Mouse (Mus musculus): ENCODE measurements at regions not wholly inside any gene's neighbourhood (a gene's known extent, or its start where the extent isn't known, plus 50 kb on each side); places are given as distances from the start of the nearest gene placed in this dataset.

GRCm38 (mm10) chr9:92661938-92662337 lies 119.9 kb downstream of the Plod2 start:
- no peaks in the 10 kb centered on the region for H3K4me1 ChIP-seq (replicated peaks)
- H3K27ac ChIP-seq (ENCODE audit: poor library complexity, severe bottlenecking): no peak overlapping the region
- 0 out of 2 replicates have a peak, but pooled peaks cover 2% of the 10 kb centered on the region for H3K9me3 ChIP-seq (replicated peaks)
- no peak overlapping the region for H3K9ac ChIP-seq
- H3K4me3 ChIP-seq: no peak overlapping the region
- H3K36me3 ChIP-seq: no peaks in the 10 kb centered on the region
- 68% methylated on average over 2 of the region's 2 CpGs for WGBS
- no peaks in the 10 kb centered on the region for H3K27me3 ChIP-seq (replicated peaks)
- ATAC-seq (ENCODE audit: insufficient number of reproducible peaks, low FRiP score): no peak
- H3K4me2 ChIP-seq: no peak overlapping the region

DNA sequence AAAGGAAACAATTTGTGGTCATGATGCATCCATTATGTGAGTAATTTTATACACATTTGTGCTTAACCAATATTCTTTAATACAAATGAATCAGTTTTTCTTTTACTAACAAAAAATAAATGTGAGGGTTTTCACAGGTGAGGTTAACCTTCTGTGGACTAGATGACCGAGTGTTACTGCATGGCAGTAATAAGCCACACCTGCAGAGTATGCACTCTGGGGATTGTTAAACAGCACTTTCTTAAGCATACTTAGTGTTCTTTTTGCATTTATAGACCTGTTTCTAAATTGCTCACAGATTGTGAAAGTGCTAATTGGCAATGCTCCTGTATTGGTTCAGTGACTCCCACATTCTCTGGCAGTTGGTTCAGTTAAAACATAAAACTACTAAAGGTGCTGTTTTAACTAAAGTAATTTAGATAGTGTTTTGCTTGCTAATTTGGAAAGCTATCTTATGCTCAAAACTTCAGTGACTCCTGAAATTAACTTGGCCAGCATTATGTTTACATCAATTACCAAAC lies 125.4 kb downstream of the Plod2 start:
- ATAC-seq (ENCODE audit: insufficient number of reproducible peaks, low FRiP score): no peak
- no peak overlapping the region for H3K9ac ChIP-seq
- no peak overlapping the region for H3K27ac ChIP-seq (ENCODE audit: poor library complexity, severe bottlenecking)
- H3K9me3 ChIP-seq (replicated peaks): no peaks in the 10 kb centered on the region; the same call in 1 of the 2 replicates
- no peaks in the 10 kb centered on the region for H3K36me3 ChIP-seq
- H3K27me3 ChIP-seq (replicated peaks): no peaks in the 10 kb centered on the region
- no peak overlapping the region for H3K4me2 ChIP-seq
- H3K4me1 ChIP-seq (replicated peaks): no peaks in the 10 kb centered on the region
- H3K4me3 ChIP-seq: no peak overlapping the region
- 61% methylated on average over 1 of the region's 1 CpGs for WGBS

DNA sequence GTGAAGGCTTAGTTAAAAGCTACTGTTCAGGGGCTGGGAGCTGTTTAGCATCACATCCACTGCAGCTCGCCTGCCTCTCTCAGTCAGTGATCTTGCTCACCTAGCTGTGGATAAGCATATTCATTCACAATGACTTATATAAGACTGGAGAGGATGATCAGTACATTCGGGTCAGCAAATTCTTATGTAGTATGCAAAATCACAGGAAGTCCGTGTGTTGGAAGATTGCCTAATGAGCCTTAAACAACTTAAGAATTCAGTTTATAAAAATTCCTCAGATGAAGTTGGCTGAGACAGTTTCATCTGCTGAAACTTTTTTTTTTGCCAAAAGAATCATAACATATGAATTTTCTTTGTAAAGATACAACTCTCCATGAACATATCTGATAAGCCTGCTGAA lies 129.9 kb downstream of the Plod2 start:
- 66% methylated on average over 3 of the region's 3 CpGs for WGBS
- ATAC-seq (ENCODE audit: insufficient number of reproducible peaks, low FRiP score): no peak

GRCm38 (mm10) chr9:92694361-92695016 lies 152.5 kb downstream of the Plod2 start:
- no peak overlapping the region for H3K4me2 ChIP-seq
- no peaks in the 10 kb centered on the region for H3K9me3 ChIP-seq (replicated peaks)
- no peaks in the 10 kb centered on the region for H3K27me3 ChIP-seq (replicated peaks)
- H3K36me3 ChIP-seq: no peaks in the 10 kb centered on the region
- ATAC-seq (ENCODE audit: insufficient number of reproducible peaks, low FRiP score): no peak
- H3K4me3 ChIP-seq: no peak overlapping the region
- no peak overlapping the region for H3K27ac ChIP-seq (ENCODE audit: poor library complexity, severe bottlenecking)
- H3K9ac ChIP-seq: no peak overlapping the region
- H3K4me1 ChIP-seq (replicated peaks): no peaks in the 10 kb centered on the region
- WGBS: 62% methylated on average over 6 of the region's 6 CpGs

More for the DNA sequence above, 129.9 kb downstream of the Plod2 start:
- Histone ChIP-seq H3K4me2 (no peak overlapping the region), H3K9me3 (replicated peaks) (no peaks in the 10 kb centered on the region; the same call in 1 of the 2 replicates), H3K27me3 (replicated peaks) (no peaks in the 10 kb centered on the region), H3K4me1 (replicated peaks) (no peaks in the 10 kb centered on the region), H3K27ac (ENCODE audit: poor library complexity, severe bottlenecking) (no peak overlapping the region), H3K9ac (no peak overlapping the region), H3K4me3 (no peak overlapping the region), H3K36me3 (no peaks in the 10 kb centered on the region)

- H3K4me2 ChIP-seq: no peak overlapping the region
- no peak overlapping the region for H3K9ac ChIP-seq
- ATAC-seq (ENCODE audit: insufficient number of reproducible peaks, low FRiP score): no peak
- H3K4me1 ChIP-seq (replicated peaks): no peaks in the 10 kb centered on the region
- no peak overlapping the region for H3K27ac ChIP-seq (ENCODE audit: poor library complexity, severe bottlenecking)
- H3K27me3 ChIP-seq (replicated peaks): no peaks in the 10 kb centered on the region
- WGBS: 62% methylated on average over 3 of the region's 3 CpGs
- no peaks in the 10 kb centered on the region for H3K9me3 ChIP-seq (replicated peaks)
- no peak overlapping the region for H3K4me3 ChIP-seq
- no peaks in the 10 kb centered on the region for H3K36me3 ChIP-seq
Measured at GRCm38 (mm10) chr9:92697971-92698370, 155.9 kb downstream of the Plod2 start.

GRCm38 (mm10) chr9:92704752-92705151 lies 162.7 kb downstream of the Plod2 start:
- no peak for ATAC-seq (ENCODE audit: insufficient number of reproducible peaks, low FRiP score)
- Histone ChIP-seq H3K4me1 (replicated peaks) (no peaks in the 10 kb centered on the region), H3K9ac (no peak overlapping the region), H3K27me3 (replicated peaks) (no peaks in the 10 kb centered on the region), H3K27ac (ENCODE audit: poor library complexity, severe bottlenecking) (no peak overlapping the region), H3K4me3 (no peak overlapping the region), H3K4me2 (no peak overlapping the region), H3K9me3 (replicated peaks) (no peaks in the 10 kb centered on the region), H3K36me3 (no peaks in the 10 kb centered on the region)
- 79% methylated on average over 2 of the region's 2 CpGs for WGBS

DNA sequence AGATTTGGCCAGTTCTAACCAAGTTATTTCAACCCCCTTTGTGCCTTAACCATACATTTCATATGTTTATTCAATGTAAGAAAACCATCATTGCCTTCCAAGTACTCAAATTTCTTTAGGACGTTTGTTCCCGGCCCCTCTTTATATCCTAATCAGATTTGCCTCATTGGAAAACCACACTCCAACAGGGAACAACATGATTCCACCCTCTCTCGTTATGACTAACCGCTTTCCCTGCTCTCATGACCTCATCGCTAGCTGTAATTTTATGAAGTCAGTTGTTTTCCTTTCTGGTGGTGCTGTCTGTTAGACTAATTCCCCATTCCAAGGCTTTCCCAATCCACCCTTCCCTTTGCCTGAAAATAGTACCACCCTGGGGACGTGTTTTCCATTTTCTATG lies 165.0 kb downstream of the Plod2 start:
- Histone ChIP-seq H3K4me3 (no peak overlapping the region), H3K4me2 (no peak overlapping the region), H3K9ac (no peak overlapping the region), H3K4me1 (replicated peaks) (no peaks in the 10 kb centered on the region), H3K27ac (ENCODE audit: poor library complexity, severe bottlenecking) (no peak overlapping the region), H3K36me3 (no peaks in the 10 kb centered on the region), H3K27me3 (replicated peaks) (no peaks in the 10 kb centered on the region), H3K9me3 (replicated peaks) (no peaks in the 10 kb centered on the region)
- no peak for ATAC-seq (ENCODE audit: insufficient number of reproducible peaks, low FRiP score)
- 65% methylated on average over 6 of the region's 6 CpGs for WGBS

GRCm38 (mm10) chr9:92717176-92717575 lies 175.2 kb downstream of the Plod2 start:
- no peak for ATAC-seq (ENCODE audit: insufficient number of reproducible peaks, low FRiP score)
- no peak overlapping the region for H3K27ac ChIP-seq (ENCODE audit: poor library complexity, severe bottlenecking)
- no peak overlapping the region for H3K4me2 ChIP-seq
- no peaks in the 10 kb centered on the region for H3K36me3 ChIP-seq
- 79% methylated on average over 6 of the region's 6 CpGs for WGBS
- H3K9ac ChIP-seq: no peak overlapping the region
- H3K9me3 ChIP-seq (replicated peaks): no peaks in the 10 kb centered on the region
- no peak overlapping the region for H3K4me3 ChIP-seq
- no peaks in the 10 kb centered on the region for H3K27me3 ChIP-seq (replicated peaks)
- H3K4me1 ChIP-seq (replicated peaks): no peaks in the 10 kb centered on the region

GRCm38 (mm10) chr9:92718337-92718736 lies 176.3 kb downstream of the Plod2 start:
- H3K27ac ChIP-seq (ENCODE audit: poor library complexity, severe bottlenecking): no peak overlapping the region
- no peaks in the 10 kb centered on the region for H3K9me3 ChIP-seq (replicated peaks)

DNA sequence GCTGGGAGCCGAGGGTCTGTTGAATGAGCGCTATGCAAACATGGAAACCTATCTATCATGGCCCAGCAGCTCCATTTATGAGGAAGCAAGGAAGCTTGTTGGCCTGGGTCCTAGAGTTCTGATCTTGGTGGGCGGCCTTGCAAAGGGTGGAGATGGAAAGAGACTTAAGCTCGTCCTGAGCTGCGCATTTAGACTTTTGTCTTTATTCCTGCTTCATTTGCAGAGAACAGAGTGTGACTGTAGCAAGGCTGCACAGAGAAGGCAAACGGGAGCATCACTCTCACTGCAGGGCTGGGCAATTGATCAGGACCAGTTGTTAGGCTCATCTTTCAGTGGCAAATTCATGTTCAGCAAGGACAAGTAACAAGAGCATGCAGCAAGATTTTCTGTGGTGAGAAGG lies 177.2 kb downstream of the Plod2 start:
- H3K4me3 ChIP-seq: no peak overlapping the region

More at GRCm38 (mm10) chr9:92718337-92718736, 176.3 kb downstream of the Plod2 start:
- H3K27me3 ChIP-seq (replicated peaks): no peaks in the 10 kb centered on the region
- no peak for ATAC-seq (ENCODE audit: insufficient number of reproducible peaks, low FRiP score)
- no peak overlapping the region for H3K4me3 ChIP-seq
- no peak overlapping the region for H3K9ac ChIP-seq
- no peaks in the 10 kb centered on the region for H3K4me1 ChIP-seq (replicated peaks)
- H3K4me2 ChIP-seq: no peak overlapping the region
- no peaks in the 10 kb centered on the region for H3K36me3 ChIP-seq

GRCm38 (mm10) chr9:92728864-92729263 lies 186.8 kb downstream of the Plod2 start:
- 62% methylated on average over 1 of the region's 1 CpGs for WGBS
- no peak for ATAC-seq (ENCODE audit: insufficient number of reproducible peaks, low FRiP score)
- H3K27ac ChIP-seq (ENCODE audit: poor library complexity, severe bottlenecking): no peak overlapping the region
- no peaks in the 10 kb centered on the region for H3K36me3 ChIP-seq
- no peak overlapping the region for H3K4me3 ChIP-seq
- no peaks in the 10 kb centered on the region for H3K9me3 ChIP-seq (replicated peaks)
- no peaks in the 10 kb centered on the region for H3K4me1 ChIP-seq (replicated peaks)
- H3K27me3 ChIP-seq (replicated peaks): no peaks in the 10 kb centered on the region
- H3K4me2 ChIP-seq: no peak overlapping the region
- no peak overlapping the region for H3K9ac ChIP-seq

More for the DNA sequence above, 177.2 kb downstream of the Plod2 start:
- H3K27ac ChIP-seq (ENCODE audit: poor library complexity, severe bottlenecking): no peak overlapping the region
- no peak overlapping the region for H3K4me2 ChIP-seq
- no peaks in the 10 kb centered on the region for H3K9me3 ChIP-seq (replicated peaks)
- no peaks in the 10 kb centered on the region for H3K4me1 ChIP-seq (replicated peaks)
- H3K9ac ChIP-seq: no peak overlapping the region
- 76% methylated on average over 6 of the region's 6 CpGs for WGBS
- no peak for ATAC-seq (ENCODE audit: insufficient number of reproducible peaks, low FRiP score)
- H3K36me3 ChIP-seq: no peaks in the 10 kb centered on the region
- no peaks in the 10 kb centered on the region for H3K27me3 ChIP-seq (replicated peaks)

GRCm38 (mm10) chr9:92731396-92731795 lies 189.4 kb downstream of the Plod2 start:
- Histone ChIP-seq H3K4me3 (no peak overlapping the region), H3K4me1 (replicated peaks) (no peaks in the 10 kb centered on the region), H3K36me3 (no peaks in the 10 kb centered on the region), H3K4me2 (no peak overlapping the region), H3K27ac (ENCODE audit: poor library complexity, severe bottlenecking) (no peak overlapping the region), H3K9me3 (replicated peaks) (no peaks in the 10 kb centered on the region), H3K9ac (no peak overlapping the region), H3K27me3 (replicated peaks) (no peaks in the 10 kb centered on the region)
- no peak for ATAC-seq (ENCODE audit: insufficient number of reproducible peaks, low FRiP score)
- WGBS: 57% methylated on average over 3 of the region's 3 CpGs
